Mouse (Mus musculus) cerebellum, adult 18-20 months (tissue): ENCODE results near the gene Osbpl3.

Experiments
- DNase-seq, 2 experiments: peaks; one replicate each; pipeline ENCODE4 v3.0.0; 2021

The Osbpl3 gene

DNA sequence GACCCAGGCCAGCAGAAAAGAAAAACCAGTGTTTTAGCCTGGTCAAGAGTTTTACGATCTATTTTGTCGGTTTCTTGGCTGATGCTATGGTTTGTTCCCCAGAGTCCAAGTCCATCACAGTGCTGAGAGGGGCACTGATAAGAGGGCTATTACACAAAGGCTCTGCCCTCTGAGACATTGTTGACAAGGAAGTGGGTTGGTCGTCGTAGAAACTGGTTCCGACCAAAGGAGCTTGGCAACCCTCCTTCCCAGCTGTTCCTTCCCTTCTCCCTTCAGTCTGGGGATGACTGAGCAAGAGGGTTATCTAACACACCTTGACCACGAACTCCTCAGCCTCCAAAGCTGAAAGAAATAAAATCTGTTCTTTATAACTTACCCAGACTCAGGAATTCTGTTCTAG is 192.3 kb downstream of the Osbpl3 start, which contains the start of gene Gsdme:
Gene Gsdme (minus strand): TSS at position 193 of the 400 bp plus-strand sequence.
- DNase-seq: no peak

DNA sequence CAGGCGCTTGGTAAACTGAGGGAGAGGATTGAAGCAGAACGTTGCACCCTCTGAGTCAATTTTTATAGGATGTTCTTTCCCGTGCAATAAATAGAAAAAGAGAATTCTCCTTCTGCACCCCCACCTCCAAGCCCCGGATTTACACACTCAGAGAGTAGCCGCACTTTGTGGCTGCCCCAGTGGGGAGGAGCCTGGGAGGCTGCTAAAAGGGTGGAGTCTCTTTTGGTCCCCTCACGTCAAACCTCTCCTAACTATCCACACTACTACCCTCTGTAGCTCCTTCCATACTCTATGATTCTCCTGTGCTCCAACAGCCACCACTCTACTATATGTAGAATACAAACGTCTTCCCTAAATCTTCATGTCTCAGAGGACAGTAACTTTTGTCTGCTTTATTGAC is 193.7 kb downstream of the Osbpl3 start:
- DNase-seq: no peak

DNA sequence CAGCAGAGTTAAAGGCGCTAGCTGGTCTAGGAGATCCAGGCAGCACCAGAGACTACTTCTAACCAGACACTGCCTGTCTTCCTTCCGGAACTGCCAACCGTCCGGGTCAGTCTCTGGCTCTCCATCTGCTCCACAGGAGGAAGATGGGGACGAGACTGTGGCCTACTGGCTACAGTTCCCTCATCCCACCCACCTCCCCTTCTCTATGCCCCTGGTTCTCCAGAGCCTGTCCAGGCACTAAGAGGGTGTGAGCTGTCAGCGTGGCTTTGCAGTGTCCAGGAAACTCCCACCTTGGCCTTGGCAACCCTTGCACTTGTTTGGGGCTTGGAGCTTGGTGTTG is 194.1 kb downstream of the Osbpl3 start:
- no peak for DNase-seq

DNA sequence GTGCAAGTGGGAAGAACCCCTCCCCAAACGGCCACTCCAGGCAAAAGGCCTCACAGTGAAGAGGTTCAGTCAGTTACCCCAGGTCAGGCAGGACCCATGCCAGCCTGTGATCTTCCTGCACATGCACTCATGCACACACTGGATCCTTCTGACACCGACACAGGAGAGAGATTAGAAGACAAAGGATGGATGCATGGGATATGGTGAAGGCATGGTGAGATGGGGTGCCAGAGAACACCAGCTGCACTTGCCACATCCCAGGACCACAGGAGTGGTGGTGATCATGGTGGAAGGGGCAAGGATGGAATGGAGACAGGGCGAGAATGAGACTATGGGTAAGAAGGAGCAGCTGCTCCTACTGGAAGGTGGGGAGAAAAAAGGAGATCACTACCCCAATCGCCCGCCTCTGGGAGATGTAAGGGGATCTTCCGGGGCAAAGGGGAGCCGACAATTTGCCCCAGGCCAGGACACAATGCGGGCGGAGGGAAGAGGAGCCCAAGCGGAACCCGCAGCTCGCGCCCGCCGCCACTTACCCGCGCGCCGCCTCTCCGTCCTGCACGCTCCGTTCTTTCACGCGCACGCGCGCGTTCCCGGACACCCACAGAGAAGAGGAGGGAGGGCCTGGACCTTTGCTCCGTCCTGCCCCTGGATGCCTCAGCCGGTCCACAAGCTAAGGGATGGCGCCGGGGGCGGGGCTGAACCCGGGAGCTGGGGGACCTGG is 194.6 kb downstream of the Osbpl3 start:
- peak; percentile 94 to 95 for DNase-seq

DNA sequence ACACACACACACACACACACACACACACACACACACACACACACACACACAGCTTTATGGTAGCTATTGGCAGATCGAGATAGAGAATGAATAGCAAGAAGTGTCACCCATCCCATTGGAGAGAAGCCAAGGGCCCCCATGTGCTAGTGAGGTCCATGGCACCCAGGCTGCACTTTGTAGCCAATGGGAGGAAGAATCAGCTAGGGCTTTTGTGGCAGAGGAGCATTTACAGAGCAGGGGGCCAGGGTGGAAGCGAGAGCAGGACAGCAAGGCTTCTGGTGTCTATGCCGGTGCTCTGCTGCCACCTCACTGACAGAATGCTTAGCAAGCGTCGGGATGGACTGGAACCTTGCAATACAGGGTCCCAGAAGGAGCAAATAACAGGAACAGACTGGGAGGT is 200.6 kb downstream of the Osbpl3 start:
- no peak for DNase-seq

DNA sequence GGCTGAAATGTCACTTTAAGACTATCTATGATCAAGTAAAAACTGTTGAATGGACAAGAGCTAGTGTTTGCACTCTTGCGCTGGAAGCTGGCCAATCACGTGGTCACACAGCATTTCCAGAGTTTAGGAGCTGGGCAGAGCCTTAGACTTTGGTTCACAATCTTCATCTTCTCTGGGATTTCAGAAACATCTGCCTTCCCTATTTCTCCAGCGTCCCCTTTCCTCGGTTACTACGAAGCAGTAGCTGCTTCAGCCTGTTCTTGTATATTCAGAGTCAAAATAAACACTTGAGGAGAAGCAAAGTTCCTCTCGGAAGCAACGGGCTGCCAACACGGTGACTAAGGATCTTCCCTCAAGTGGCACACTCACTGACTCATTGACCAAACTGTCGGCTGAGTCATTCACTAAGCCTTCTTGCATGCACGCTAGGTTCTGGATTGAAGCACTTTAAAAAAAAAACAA is 201.2 kb downstream of the Osbpl3 start:
- peak; percentile 15 to 21 for DNase-seq

DNA sequence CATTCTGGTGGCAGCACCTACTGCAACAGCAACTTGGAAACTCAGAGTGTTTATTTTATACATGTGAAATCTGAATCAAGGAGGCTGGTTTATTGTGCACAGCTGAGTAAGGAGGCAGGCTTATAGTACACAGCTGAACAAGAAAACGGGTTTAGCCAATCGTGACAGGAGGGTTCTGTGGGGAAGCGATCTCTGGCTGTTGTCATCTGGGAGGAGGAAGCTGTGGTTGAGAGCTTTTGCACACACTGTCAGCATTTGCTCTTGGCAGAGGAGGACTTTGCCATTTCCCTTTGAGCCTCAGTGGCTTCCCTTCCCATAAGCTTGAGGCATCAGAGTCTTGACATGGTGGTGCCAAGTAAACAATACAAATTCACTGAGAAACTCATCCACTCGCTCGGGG is 203.3 kb downstream of the Osbpl3 start:
- no peak for DNase-seq

DNA sequence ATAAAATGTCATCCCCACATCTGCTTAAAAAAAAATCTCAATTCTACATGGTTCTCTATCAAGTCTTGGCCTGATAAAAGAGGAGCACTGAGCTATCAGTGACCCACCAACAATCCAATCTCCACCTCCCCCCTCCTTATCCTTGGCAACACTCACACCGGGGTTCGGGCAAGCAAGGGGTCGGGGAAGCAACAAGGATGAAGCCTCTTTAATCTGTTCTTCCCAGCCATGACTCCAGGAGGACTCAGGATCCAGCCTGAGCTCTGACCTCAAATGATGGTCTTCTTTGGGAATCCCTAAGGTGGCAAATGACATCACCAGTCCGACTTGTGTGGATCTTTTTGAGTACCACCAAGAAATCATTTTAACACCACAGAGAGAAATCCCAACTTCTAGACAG is 208.2 kb downstream of the Osbpl3 start:
- DNase-seq: no peak

DNA sequence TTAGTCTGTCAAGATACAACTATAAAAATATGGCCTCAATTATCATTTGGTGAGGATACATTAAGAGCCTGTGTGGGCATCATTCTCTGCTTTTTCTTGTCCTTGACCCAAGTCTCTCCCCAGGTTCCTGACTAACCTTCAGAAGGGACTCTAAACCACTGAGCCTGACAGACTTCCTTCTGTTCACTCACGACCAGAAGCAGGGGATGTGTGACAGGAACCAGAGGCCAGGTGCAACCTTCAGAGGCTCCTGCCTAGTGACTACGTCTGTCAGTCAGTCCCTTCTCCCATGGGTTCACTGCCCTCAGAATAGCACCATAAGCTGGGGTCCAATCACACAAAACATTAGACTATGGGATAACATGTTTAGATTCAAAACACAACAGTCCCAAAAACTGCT is 208.6 kb downstream of the Osbpl3 start:
- DNase-seq: no peak

DNA sequence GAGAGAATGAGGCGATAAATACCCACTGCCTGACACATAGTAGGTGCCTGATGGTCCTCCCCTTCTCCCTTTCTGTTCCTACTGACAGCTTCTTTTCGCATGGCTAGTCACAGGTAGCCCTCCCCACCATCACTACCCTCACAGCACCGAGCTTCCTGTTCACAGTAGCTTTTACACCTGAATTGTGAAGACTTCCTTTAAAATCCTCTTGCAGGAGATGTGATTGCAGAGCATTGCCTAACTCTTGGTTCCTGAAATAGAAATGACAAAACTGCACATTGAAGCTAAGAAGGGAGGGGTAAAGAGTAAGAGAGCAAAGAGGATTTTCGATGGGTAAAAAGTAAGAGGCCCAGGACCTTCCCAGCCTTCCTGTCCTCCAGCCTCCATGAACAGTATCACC is 211.0 kb downstream of the Osbpl3 start:
- DNase-seq: no peak

DNA sequence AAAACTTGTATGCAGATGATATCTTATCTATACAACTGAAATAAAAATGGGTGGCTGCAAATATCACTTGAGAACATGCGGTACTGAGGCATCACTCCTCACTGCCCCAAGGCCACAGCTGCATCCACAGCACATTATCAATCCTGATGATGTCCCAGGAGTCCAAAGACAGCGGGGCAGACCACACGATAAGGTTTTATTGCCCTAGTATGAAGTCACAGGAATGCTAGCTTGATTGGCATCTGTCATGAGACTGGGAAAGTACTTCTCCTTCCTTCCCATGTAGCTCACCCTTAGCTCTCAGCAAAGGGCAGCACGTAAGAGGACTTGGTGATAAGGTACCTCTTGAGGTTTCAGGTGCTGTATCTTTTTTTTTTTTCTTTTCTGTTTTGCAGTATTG is 211.9 kb downstream of the Osbpl3 start:
- DNase-seq: no peak
